Mouse (Mus musculus) left cerebral cortex, adult 2 months (tissue): Measurements from ENCODE around the gene Ptpdc1. TPM values are rescaled to one million over a fixed set of nuclear protein-coding genes. Genes with fewer than 3 reads are reported as not detected.
A peak's percentile ranks its signal among the peaks of the same experiment; 100 is the strongest.

Experiments
- DNase-seq, 2 experiments: peaks; one replicate each; pipeline ENCODE4 v3.0.0; 2021 to 2022; ENCODE audit warnings: low spot score in 2 of 2, mixed read lengths in 1 of 2; ENCODE audit errors: extremely low spot score in 1 of 2
- H3K27ac ChIP-seq: fragments of 200-600 bp; 2 replicates; pipeline ENCODE4 v1.8.1; 2022
- H3K4me3 ChIP-seq: fragments of 200-600 bp; 2 replicates; pipeline ENCODE4 v1.8.1; 2022
- CTCF ChIP-seq: fragments of 200-600 bp; IDR thresholded peaks from 2 replicates; pipeline ENCODE4 v1.8.1; 2022; ENCODE audit warnings: antibody characterized with exemption, mild to moderate bottlenecking, moderate library complexity
- intact Hi-C: fragments of 180-260 bp; cut with DNase I; formaldehyde crosslinking; loops from one replicate; pipeline ENCODE4 v1.15.1; 2025
- total RNA-seq, 2 experiments: library from RNA; stranded (reverse); gene quantifications; 2 replicates each; pipeline ENCODE4 v1.2.3; 2021

Ptpdc1 gene
- total RNA-seq, 2 experiments from 2014 or later = 22.9 to 28.5 TPM

DNA sequence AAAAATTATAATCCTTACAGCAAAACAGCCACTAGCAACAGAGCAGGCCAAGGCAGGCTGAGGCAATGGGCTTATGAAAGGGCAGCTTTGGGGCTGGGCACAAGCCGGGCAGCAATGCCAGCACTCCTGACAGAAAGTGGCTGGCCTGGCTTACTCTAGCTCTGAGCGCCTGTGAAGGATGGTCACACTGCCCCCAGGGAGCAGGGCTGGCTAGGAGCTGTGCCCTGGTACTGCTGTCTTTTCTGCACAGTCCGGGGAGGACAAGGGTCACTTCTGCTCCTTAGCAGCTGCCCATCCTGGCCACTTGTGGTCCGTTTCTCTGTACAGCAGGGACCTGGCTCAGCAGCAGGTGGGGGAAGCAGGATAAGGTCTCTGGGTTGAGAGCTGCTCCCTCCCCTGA, 46.8 kb downstream of the Ptpdc1 start:
- intact Hi-C loops = no loop called here
- DNase-seq = no peak
- no peak for TF ChIP-seq CTCF

DNA sequence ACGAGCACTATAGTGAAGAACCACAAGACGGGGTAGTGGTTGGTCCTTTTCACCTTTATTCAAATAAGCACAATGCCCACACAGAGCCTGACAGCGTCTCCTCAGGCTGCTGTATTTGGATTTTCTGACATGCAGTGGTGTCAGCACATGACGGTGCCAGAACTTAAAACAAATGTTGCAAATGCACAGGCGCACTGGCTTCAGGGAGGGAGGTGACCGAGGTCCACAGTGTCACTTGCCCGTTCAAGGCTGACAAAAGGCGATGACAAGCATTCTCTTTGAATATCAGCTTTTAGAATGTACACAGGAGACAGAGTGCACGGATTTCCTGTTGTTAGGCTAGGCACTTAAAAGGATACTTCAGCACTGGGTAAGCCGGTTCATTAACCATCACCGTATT, 47.6 kb downstream of the Ptpdc1 start:
- no peak for DNase-seq
- no peak overlapping the region for H3K4me3 ChIP-seq
- intact Hi-C loops = no loop called here
- no peak overlapping the region for H3K27ac ChIP-seq
- TF ChIP-seq CTCF = no peak

More for the DNA sequence above, 46.8 kb downstream of the Ptpdc1 start:
- H3K4me3 ChIP-seq = no peak overlapping the region
- no peak overlapping the region for H3K27ac ChIP-seq

DNA sequence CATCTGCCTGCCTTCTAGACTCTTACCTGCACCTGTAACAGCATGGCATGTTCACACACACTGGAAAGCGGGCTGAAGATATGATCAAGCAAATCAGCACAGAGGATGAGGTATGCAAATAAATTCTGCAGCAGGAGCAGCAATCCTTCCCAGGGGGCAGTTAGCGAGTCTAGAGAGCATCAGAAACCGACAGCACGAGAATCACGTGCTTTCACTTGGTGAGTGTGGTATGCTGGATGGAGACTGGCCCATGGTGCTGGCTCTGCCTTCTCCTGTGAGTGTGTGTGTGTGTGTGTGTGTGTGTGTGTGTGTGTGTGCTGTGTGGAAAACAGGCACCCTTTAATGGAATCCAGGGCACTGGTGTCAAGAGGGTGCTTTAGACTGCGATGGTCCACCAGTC, 48.5 kb downstream of the Ptpdc1 start:
- no peak for DNase-seq
- H3K4me3 ChIP-seq = no peak overlapping the region
- intact Hi-C loops = no loop called here
- no peak overlapping the region for H3K27ac ChIP-seq
- no peak for TF ChIP-seq CTCF

DNA sequence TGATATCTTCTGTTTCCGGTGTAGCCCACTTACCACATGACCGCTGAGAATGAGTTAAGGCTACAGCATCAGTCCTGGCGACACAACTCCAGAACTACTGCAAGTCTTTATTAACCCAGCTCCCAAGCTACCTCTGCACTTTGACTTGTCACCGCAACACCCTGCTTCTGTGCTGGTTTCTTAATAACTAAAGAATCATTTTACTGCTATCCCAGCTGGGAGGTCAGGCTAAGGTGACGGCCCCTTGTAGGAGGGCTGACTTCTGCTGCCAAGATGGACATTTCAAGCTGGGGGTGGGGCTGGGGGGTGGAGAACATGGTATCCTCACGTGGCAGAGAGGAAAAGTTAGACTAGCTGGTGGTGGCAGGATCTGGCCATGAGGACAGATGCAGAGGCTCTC, 50.7 kb downstream of the Ptpdc1 start:
- intact Hi-C loops = loop anchor here (5.0 kb wide), 1 partner anchor 63 kb away; no protein-coding TSS in a partner anchor
- DNase-seq = no peak
- H3K4me3 ChIP-seq = no peak overlapping the region
- H3K27ac ChIP-seq = no peak overlapping the region
- no peak for TF ChIP-seq CTCF

DNA sequence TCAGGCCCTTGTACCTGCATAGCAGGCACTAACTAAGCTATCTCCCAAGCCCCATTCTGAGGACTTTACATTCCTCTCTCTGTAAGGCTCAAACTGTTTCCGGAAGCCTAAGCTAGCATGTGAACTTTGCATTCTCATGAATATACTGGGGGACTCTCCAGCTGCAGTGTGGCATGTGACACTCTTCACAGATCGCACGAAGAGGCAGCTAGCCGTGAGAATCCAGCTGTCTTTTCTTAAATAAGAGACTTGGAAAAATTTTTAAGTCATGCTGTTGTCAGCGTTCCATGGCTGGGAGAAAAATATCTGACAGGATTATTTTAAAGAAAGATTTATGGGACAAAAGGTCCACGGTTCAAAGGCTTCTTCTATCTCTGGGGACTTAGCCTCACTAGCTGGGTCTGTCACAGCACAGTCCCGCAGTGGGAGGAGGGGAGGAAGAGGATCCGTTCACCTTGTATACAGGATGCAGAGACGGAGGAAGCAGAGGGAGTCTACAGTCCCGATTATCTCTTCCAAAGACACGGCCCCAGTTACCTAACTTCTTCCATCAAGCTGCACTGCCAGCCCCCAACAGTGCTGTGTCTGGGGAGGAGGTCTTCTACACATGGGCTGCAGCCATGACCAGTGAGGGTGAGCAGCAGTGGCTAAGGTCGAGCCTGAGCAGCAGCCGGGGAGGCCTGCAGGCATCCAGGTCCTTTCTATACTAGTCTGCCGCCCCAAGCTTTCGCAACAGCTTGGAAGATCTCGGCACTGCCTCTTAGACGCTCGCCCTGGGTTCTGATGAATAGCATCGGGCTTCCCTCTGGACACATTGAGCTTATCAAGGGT, 51.7 kb downstream of the Ptpdc1 start:
- intact Hi-C loops = loop anchor here (5.0 kb wide), 1 partner anchor 64 kb away; no protein-coding TSS in a partner anchor
- Histone ChIP-seq H3K4me3 (no peak overlapping the region), H3K27ac (peak overlapping the region; percentile 59; the same call in 1 of the 2 replicates)
- no peak for TF ChIP-seq CTCF
- DNase-seq = no peak

DNA sequence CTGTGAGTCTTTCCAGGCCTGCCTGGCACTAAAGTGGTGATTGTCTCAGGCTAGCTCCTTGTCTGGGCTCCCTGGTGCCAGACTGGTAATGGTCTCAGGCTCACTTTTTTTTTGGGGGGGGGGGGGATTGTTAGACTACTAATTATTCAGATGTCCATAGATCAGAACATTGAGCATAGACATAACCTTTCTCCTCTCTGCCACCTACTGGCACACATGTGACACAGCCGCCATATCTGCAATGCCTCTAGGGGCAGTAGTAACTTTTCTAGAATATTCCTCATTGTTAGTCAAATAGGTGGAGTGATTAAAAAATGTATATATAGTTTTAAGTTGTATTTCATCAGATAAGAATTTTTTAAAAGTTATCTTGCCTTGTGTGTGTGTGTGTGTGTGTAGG, 53.3 kb downstream of the Ptpdc1 start:
- Histone ChIP-seq H3K27ac (no peak overlapping the region), H3K4me3 (no peak overlapping the region)
- peak in 1 of 2 experiments; percentile 28 for DNase-seq
- peak; percentile 81 for TF ChIP-seq CTCF
- intact Hi-C loops = loop anchor here (1.0 to 5.0 kb wide), 2 partner anchors 44 to 65 kb away; no protein-coding TSS in a partner anchor

DNA sequence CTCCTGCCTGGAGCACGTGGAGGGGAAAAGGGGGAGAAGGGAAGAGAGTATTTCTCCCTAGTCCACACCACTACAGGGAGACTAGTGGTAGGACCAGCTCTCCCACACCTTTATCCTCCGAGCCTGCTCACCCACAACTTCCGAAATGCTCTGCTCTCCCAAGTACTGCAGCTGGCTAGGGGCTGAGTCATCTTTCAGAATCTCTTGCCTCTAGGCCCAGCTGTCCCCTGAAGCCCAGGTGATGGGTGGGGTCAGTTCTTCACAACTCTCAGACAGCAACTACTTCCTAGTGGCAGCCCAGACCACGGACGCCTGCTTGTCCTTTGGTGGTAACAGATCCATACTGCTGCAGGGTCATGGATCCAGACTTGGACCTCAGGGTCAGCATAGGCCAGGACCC, 54.2 kb downstream of the Ptpdc1 start:
- no peak overlapping the region for H3K27ac ChIP-seq
- no peak for TF ChIP-seq CTCF
- intact Hi-C loops = loop anchor here (5.0 kb wide), 1 partner anchor 66 kb away; no protein-coding TSS in a partner anchor
- H3K4me3 ChIP-seq = no peak overlapping the region
- peak in 1 of 2 experiments; percentile 20 for DNase-seq

DNA sequence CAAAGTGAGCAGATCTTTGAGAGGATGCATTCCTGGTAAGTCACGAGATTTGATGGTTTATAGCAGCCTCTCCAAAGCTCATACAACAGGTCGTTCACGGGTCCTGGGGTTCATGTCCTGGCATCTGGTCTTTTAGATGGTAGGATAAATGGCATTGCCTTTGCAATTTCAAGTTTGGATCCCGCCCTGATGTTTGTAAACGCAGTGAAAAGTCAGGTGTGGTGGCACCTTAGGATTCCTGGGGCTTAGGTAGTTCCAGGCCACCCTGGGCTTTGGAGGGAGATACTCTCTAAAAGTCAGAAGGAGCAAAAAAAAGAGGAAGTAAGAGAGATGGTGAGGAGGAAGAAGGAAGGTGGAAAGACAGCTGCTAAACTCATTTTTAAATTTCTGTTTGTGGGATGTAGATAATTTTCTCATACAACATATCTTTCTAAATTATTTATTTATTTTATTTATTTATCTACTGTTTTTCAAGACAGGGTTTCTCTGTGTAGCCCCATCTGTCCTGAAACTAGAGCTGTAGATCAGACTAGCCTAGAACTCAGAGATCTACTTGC, 55.8 kb downstream of the Ptpdc1 start:
- no peak for DNase-seq
- no peak for TF ChIP-seq CTCF
- Histone ChIP-seq H3K4me3 (no peak overlapping the region), H3K27ac (no peak overlapping the region)
- intact Hi-C loops = loop anchor here (5.0 kb wide), 1 partner anchor 68 kb away; no protein-coding TSS in a partner anchor

DNA sequence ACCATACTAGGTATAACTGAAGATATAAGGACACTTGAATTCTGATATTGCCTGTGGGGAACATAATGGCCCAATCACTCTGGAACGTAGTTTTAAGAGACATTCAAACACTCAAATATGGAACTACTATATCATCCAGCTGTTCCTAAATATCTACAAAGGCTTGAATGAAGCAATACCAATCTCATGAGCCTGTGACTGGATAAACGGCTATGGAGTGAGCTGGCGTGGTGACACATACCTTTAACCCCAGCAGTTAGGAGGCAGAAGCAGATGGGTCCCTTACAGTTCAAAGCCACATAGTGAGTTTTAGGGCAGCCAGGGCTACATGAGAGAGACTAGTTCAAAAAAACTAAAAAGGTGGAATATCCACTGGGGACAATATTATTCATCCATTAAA, 57.8 kb downstream of the Ptpdc1 start:
- no peak overlapping the region for H3K4me3 ChIP-seq
- no peak for DNase-seq
- intact Hi-C loops = no loop called here
- no peak overlapping the region for H3K27ac ChIP-seq
- TF ChIP-seq CTCF = no peak

DNA sequence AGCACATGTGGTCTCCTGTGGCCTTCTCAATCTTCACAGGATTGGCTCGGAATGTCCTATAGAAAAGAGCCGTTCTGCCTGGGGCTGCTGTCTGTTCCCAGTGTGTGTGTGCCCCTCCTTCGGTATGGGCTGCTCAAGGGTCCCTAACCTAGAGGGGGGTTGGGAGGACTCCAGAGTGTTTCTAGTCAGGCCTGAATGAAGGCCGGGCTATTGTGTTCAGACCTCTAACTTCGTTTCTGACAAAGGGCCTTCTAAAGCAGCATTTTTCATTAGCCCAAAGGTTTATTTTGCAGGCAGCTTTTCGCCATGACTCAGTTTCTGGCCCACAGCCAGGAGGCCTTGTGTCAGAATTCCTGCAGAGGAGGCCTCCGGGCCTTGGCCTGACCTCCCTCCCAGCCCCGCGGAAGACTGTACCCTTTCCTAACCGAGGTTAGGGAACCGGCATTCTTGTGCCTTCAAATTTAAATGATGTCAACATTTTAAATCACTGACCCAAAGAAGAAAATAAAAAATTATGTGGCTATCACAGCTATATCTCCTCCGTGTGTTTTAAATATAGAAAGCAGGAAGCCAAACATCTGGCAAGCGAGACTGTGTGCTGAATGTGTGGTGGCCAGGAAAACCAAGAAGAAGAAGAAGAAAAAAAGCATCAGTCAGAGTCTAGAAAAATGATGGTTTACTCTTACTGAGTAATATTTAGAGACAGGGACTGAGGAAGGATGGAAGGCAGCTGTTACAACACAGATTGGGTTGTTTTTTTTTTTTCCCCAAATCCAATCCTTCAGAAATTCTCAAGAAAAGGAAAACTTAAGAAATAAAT, 59.1 kb downstream of the Ptpdc1 start:
- intact Hi-C loops = loop anchor here (1.0 kb wide), 1 partner anchor 20 kb away; no protein-coding TSS in a partner anchor
- Histone ChIP-seq H3K4me3 (no peak overlapping the region), H3K27ac (peak overlapping the region; percentile 88)
- peak; percentile 62 to 65 for DNase-seq
- TF ChIP-seq CTCF = no peak

DNA sequence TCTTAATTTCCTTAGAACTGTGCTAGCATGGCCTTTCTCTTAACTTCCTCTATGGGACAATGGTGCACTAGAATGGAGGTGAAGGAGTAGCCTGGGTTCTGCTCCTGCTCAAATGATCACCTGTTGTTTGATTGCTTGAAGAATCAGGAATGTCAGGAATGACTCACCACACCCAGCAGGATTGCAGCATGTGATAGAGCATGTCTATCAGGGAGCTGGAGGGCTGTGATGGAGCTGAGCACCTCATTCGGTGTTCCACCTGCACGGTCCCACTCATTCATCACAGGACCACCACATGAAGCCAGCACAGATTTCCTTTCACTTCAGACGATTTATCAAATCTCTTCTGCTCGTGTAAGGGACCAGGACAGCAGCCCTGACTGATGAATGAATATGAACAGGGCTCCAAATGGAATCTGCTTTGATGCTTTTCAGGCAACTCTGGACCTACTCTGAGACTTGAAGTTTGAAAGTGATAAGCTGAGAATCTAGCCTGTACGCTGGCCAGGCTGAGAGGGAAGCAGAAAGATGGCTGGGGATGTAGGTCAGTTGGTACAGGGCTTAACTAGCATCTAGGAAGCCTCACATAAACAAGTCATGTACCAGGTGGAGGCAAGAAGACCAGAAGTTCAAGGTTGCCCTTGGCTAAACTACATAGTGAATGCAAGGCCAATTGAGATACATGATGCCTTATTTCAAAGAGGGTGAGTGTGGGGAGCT, 60.4 kb downstream of the Ptpdc1 start:
- Histone ChIP-seq H3K27ac (no peak overlapping the region), H3K4me3 (no peak overlapping the region)
- no peak for TF ChIP-seq CTCF
- no peak for DNase-seq
- intact Hi-C loops = no loop called here
